Mouse (Mus musculus) midbrain, embryonic 16.5 days (tissue): Measurements from ENCODE around the gene Triap1. TPM values are rescaled to one million over a fixed set of nuclear protein-coding genes. Genes with fewer than 3 reads are reported as not detected.

Experiments
- ATAC-seq: fragments of 200-750 bp; cut with Nextera tagmentation; 2 replicates; pipeline ENCODE4 v1.8.0; 2017; ENCODE audit warnings: moderate TSS enrichment
- H3K27ac ChIP-seq: fragments of 300-500 bp; sonication (generic); 2 replicates; pipeline ENCODE4 v1.5.1; 2014; ENCODE audit warnings: mild to moderate bottlenecking, low read length, mixed read lengths
- H3K27me3 ChIP-seq: fragments of 300-500 bp; sonication (generic); 2 replicates; pipeline ENCODE4 v1.6.1; 2014; ENCODE audit warnings: low read depth, low read length, mixed read lengths; ENCODE audit not compliant: control insufficient read depth, insufficient read depth
- H3K36me3 ChIP-seq: fragments of 300-500 bp; sonication (generic); 2 replicates; pipeline ENCODE4 v1.6.1; 2014; ENCODE audit warnings: mild to moderate bottlenecking, low read length, moderate library complexity, mixed read lengths; ENCODE audit not compliant: control insufficient read depth, insufficient read depth
- H3K4me1 ChIP-seq: fragments of 300-500 bp; sonication (generic); 2 replicates; pipeline ENCODE4 v1.6.1; 2014; ENCODE audit warnings: mild to moderate bottlenecking, low read length, mixed read lengths; ENCODE audit not compliant: control insufficient read depth, insufficient read depth
- H3K4me2 ChIP-seq: fragments of 300-500 bp; sonication (generic); 2 replicates; pipeline ENCODE4 v1.6.1; 2014; ENCODE audit warnings: mild to moderate bottlenecking, low read length, mixed read lengths
- H3K4me3 ChIP-seq: fragments of 300-500 bp; sonication (generic); 2 replicates; pipeline ENCODE4 v1.5.1; 2014; ENCODE audit warnings: low read depth, mild to moderate bottlenecking, low read length, moderate library complexity, mixed read lengths
- H3K9ac ChIP-seq: fragments of 300-500 bp; sonication (generic); 2 replicates; pipeline ENCODE4 v1.6.1; 2014; ENCODE audit warnings: low read depth, low read length, mixed read lengths
- H3K9me3 ChIP-seq: fragments of 300-500 bp; sonication (generic); replicated peaks from 2 replicates; pipeline ENCODE4 v1.6.1; 2014; ENCODE audit warnings: mild to moderate bottlenecking, low read length, mixed read lengths; ENCODE audit not compliant: control insufficient read depth, poor library complexity, severe bottlenecking
- WGBS: fragments of 180-500 bp; shearing (Covaris S2); extraction: QIAGEN DNeasy Blood & Tissue Kit; methylation state at CpG from one replicate; pipeline ENCODE4 v1.1.7; 2014; 5-methylcytosine and 5-hydroxymethylcytosine counted together
- polyA plus RNA-seq: library from polyadenylated mRNA; unstranded; fragments of >200 nt; fragmentation: Nextera tagmentation; extraction: Ambion mirVana; gene quantifications from 2 replicates; pipeline ENCODE4 v1.2.1, GENCODE M21; 2015

Triap1 gene
- polyA plus RNA-seq, 1 experiment from 2014 or later, result 52.6 TPM

DNA sequence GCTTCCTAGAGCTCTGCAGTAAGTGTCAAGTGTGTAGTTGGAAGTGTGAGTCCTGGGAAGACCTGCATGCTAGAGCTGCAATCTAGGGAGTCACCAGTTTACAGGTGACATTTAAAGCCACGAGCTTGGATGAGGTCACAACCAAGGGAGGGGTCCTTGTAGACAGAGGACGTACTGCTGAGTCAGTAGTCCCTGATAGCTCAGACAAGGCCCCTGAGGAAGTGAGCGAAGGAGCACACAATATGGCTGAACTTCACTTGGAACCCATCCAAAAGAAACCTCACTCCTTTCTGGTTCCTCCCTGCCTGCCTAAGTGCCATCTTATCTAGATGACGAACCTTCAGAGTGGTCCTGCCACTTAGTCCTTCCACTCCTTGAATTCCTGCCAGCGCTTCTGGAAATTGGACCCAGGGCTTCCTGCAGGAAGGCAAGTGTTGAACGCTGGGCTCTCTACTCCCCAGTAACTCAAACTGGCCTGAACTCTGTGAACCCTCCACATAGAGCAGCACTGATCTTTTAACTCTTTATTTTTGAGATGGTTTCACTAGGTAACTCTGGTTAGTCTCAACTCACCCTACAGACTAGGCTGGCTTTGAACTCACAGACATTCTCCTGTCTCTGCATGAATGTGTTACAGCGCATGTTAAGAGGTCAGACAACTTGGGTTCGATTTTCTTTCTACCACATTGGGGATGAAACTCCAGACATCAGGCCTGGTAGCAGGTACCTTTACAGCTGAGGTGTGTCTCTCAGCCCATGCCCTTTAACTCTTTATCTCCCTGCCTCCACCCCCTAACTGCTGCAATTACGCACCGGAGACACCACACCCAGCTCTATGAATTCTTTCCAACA, 28.0 kb upstream of the Triap1 start:
- ATAC-seq, result no peak
- Histone ChIP-seq H3K4me1 (peaks cover 3% of the 10 kb centered on the region; the same call in 1 of the 2 replicates), H3K27ac (no peak overlapping the region), H3K36me3 (no peaks in the 10 kb centered on the region), H3K4me2 (no peak overlapping the region), H3K4me3 (no peak overlapping the region), H3K9me3 (no peaks in the 10 kb centered on the region), H3K9ac (no peak overlapping the region), H3K27me3 (no peaks in the 10 kb centered on the region)
- WGBS, result 80% methylated on average over 10 of the region's 10 CpGs

DNA sequence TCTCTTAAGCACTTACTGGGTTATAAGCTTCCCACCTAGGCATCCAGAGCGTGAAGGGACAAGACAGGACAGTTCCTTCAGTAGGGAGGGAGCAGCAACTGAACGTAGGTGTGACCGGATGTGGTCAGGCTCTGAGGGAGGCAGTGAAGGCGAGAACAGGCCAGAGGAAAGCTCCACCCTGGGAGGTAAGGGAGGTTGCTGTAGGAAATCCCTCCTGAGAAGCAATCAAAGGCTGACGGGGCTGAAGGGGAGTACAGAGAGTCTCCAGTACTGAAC, 27.4 kb upstream of the Triap1 start:
- no peak overlapping the region for H3K27ac ChIP-seq
- no peaks in the 10 kb centered on the region for H3K36me3 ChIP-seq
- 49% methylated on average over 5 of the region's 5 CpGs for WGBS
- H3K4me3 ChIP-seq, result no peak overlapping the region
- H3K27me3 ChIP-seq, result no peaks in the 10 kb centered on the region
- H3K4me1 ChIP-seq, result peaks cover 3% of the 10 kb centered on the region; the same call in 1 of the 2 replicates
- H3K4me2 ChIP-seq, result no peak overlapping the region
- H3K9me3 ChIP-seq, result no peaks in the 10 kb centered on the region
- no peak overlapping the region for H3K9ac ChIP-seq
- no peak for ATAC-seq

DNA sequence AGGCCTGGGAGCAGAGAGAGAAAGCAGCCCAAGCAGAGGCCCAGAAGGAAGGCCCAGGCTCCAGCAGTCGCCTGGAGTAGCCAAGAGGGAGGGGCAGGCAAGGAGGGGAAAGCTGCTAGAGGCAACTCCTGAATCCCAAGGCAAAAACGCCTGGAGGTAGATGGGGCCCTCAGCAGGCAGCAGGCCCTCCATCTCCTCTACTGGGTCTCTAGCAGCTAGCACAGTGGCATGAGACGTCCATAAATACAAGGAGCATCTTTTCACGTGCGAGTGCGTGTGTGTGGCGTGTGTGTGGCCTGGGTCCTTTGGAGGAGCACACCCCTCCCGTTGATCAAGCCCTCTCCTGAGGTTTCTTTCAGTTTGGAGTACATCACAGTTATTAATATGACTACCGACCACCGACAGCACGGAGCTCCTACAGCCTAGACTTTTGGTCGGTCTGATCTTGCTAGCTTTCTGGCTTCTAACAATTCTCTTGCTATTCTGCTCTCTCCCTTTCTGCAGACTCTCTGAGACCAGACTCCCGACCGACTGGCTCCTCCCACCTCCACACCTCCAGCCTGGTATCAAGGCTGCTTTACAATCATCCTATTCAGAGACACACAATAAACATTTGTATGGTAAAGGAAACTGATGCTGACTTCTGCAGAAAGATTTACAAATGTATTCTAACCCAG, 23.9 kb upstream of the Triap1 start:
- ATAC-seq, result no peak
- Histone ChIP-seq H3K4me1 (peaks cover 14% of the 10 kb centered on the region), H3K4me2 (no peak overlapping the region), H3K27ac (peak overlapping the region; percentile 10; the same call in 1 of the 2 replicates), H3K36me3 (no peaks in the 10 kb centered on the region), H3K4me3 (no peak overlapping the region), H3K9me3 (no peaks in the 10 kb centered on the region), H3K9ac (peak overlapping the region; percentile 2; the same call in 1 of the 2 replicates), H3K27me3 (no peaks in the 10 kb centered on the region)
- 4% methylated on average over 14 of the region's 14 CpGs for WGBS

DNA sequence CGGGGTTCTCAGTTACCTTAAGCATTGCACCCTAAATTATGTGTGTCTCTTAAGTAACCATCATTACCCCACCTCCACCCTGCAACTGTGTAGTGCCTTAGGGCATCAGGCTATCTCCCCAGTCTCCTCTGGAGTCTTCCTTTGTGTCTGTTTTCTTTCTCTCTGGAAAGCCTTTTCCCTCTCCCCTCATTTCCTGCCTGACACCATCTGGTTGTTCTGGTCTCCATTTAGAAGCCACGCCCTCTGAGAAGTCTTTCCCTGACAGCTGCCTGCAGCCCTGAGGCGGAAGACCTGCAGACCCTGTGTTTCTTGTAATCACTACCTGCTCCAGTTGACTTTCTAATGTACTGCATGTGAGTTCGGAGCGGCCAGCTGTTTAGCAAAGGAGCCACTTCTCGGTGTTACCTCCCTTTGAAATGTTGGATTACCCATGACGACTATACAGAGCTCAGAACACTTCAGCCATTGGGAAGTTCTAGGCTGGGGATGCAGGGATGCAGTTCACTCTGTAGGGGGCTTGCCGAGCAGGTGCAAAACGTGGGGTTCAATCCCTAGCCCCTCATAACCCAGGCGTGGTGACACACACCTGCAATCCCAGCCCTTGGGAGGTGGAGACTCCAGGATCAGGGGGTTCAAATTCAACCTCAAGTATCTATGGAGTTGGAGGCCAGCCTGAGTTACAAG, 23.2 kb upstream of the Triap1 start:
- WGBS, result 9% methylated on average over 10 of the region's 10 CpGs
- H3K4me2 ChIP-seq, result no peak overlapping the region
- peaks cover 14% of the 10 kb centered on the region for H3K4me1 ChIP-seq
- H3K9me3 ChIP-seq, result no peaks in the 10 kb centered on the region
- H3K27me3 ChIP-seq, result no peaks in the 10 kb centered on the region
- no peak overlapping the region for H3K27ac ChIP-seq
- no peak overlapping the region for H3K9ac ChIP-seq
- H3K4me3 ChIP-seq, result no peak overlapping the region
- no peak for ATAC-seq
- H3K36me3 ChIP-seq, result no peaks in the 10 kb centered on the region

DNA sequence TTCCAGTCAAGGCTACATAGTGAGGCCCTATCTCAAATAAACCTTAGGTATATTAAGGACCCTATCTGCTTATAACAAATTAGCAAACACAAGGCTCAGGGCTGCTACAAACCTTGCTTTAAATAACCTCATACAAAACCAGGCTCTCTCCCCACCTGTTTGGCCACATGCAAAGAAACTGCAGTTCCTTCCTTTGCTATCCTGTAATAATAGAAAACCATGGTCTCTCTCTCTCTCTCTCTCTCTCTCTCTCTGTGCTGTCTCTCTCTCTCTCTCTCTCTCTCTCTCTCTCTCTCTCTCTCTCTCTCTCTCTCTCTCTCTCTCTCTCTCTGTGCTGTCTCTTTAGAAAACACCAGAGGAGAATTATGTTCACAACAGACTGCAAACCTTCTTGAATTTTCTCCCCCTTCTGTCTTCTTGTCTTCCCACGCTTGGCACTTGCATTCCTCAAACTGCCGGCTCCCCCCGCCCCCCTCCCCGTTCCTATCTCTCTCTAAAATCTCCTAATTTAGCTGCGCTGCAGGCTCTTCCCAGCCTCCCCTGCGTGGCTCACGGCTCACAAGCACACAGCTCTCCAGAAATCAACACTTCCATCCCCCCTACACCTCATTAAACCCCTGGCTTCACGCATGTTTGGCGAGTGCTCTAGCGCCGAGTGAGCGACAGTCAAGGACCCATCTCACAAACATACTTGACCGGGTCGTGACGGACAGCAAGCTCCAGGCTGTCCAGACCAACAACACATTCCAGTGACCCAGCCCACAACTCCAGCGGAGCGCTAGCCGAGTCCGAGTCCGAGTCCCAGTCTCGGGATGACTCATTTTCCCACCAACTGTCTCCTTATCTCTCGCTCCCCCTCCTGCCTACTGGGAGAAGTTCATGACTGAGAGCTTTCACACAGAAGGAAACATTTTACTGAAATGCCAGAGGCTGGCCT, 21.8 kb upstream of the Triap1 start:
- peak overlapping the region; percentile 90 for H3K4me2 ChIP-seq
- H3K4me3 ChIP-seq, result peak overlapping the region; percentile 40
- no peaks in the 10 kb centered on the region for H3K9me3 ChIP-seq
- no peaks in the 10 kb centered on the region for H3K27me3 ChIP-seq
- H3K36me3 ChIP-seq, result no peaks in the 10 kb centered on the region
- H3K4me1 ChIP-seq, result peaks cover 14% of the 10 kb centered on the region
- peak; percentile 52; the same call in 1 of the 2 replicates for ATAC-seq
- peak overlapping the region; percentile 58 for H3K9ac ChIP-seq
- under 1% methylated on average over 22 of the region's 22 CpGs for WGBS
- peak overlapping the region; percentile 73 for H3K27ac ChIP-seq

DNA sequence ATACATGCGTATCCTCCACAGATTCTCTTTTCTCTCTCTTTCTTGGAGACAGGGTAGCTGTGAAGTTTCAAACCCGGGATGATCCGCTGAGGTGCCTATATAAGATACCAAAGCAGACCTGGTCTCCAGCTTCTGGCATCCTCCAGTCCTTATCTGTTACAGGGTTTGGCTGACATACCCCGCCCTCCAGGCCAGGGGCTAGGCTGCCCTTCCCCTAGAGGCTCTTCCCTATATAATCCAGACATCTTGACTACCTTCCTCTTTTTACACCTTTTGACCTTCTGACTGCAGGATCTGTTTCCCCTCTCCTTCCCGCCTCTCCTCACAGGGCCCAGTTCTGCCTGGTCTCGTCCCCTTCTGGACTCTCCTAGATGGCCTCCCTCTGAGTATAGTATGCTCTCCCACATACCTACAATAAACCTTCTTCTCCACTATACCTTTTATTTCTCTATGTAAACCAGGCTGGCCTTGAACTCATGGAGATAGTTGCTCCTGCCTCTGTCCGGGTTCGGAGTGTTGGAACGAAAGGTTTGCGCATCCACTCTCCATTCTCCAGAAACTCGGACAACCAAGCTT, 14.7 kb upstream of the Triap1 start:
- ATAC-seq, result peak; percentile 27; the same call in 1 of the 2 replicates
- Histone ChIP-seq H3K4me1 (peaks cover 29% of the 10 kb centered on the region), H3K4me3 (peak overlapping the region; percentile 86), H3K4me2 (peak overlapping the region; percentile 55), H3K36me3 (peaks cover 2% of the 10 kb centered on the region; the same call in 1 of the 2 replicates), H3K27me3 (no peaks in the 10 kb centered on the region), H3K9ac (peak overlapping the region; percentile 86), H3K27ac (peak overlapping the region; percentile 91), H3K9me3 (no peaks in the 10 kb centered on the region)
- WGBS, result 30% methylated on average over 11 of the region's 11 CpGs

DNA sequence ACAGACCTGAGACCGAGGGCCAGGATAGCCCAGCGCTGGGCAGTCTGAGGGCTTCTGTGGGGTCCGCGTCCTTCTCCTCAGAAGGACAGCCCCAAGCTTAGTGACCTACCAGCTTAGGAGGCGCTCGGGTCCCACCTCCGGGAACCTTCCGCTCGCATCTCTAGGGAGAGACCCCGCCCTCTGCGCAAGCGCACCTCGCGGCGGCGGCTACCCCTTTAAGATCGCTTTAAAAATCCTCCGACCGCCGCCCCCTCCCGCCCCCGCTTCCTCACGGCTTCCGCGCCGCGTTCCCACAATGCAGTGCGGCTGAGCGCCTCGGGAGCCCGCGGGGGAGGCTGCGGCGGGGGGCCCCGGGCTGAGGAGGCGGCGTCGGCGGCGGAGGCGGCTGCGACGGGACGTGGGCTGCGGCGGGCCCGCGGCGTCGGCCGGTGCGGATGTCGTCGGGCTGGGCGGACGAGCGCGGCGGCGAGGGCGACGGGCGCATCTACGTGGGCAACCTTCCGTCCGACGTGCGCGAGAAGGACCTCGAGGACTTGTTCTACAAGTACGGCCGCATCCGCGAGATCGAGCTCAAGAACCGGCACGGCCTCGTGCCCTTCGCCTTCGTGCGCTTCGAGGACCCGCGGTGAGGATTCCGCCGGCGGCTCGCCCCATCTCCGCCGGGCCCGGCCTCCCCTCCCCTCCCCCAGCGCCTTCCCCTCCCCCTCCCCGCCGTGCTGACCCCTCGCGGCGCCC, 14.0 kb upstream of the Triap1 start, which contains the start of gene Srsf9:
TSS of gene Srsf9 (plus strand) at position 303 of the 735 bp plus-strand sequence.
- H3K9ac ChIP-seq, result peak within 1 kb of the TSS; percentile 86
- ATAC-seq, result peak; percentile 93
- WGBS, result 0% methylated on average over 81 of the region's 97 CpGs

More for the DNA sequence above, 14.0 kb upstream of the Triap1 start, which contains the start of gene Srsf9:
- Histone ChIP-seq H3K9me3 (no peaks in the 10 kb centered on the region), H3K27me3 (no peaks in the 10 kb centered on the region), H3K4me3 (peak within 1 kb of the TSS; percentile 86), H3K4me2 (peak within 1 kb of the TSS; percentile 80), H3K36me3 (peaks cover 2% of the 10 kb centered on the region; the same call in 1 of the 2 replicates), H3K4me1 (peaks cover 29% of the 10 kb centered on the region), H3K27ac (peak within 1 kb of the TSS; percentile 91)
